10 mouse cellular contexts compared by ENCODE assay signal in genomic region chr12:21165891-21166342, GRCm38 (mm10).
A peak's percentile ranks its signal among the peaks of the same experiment; 100 is the strongest.
DNase-seq lines count a peak whose midpoint lies in the region; ATAC-seq and TF ChIP-seq lines count a peak whose summit lies in the region.
"Had no signal": no experiment of that assay in that cellular context is flagged by ENCODE, and none has a peak within 500 bp of the region (broad histone marks: within the 10 kb centered on the region; RNA-seq: fewer than 3 reads in every experiment).

No protein-coding gene starts in this region.

- no peak for TF ChIP-seq CTCF in heart, postnatal 0 days (IDR thresholded peaks at IDR 0.05; ENCODE audit: low read depth)
- no peak for TF ChIP-seq CTCF in lung, postnatal 0 days (IDR thresholded peaks at IDR 0.05)

- no peaks in the 10 kb centered on the region for H3K9me3 ChIP-seq in hindbrain, embryonic 16.5 days (ENCODE audit: control insufficient read depth, low read length)
- no peaks in the 10 kb centered on the region for H3K9me3 ChIP-seq in hindbrain, embryonic 13.5 days
- H3K9me3 ChIP-seq in heart, postnatal 0 days (replicated peaks; ENCODE audit: control insufficient read depth, low read length): no peaks in the 10 kb centered on the region
- H3K9me3 ChIP-seq in lung, postnatal 0 days (ENCODE audit: low read length): no peaks in the 10 kb centered on the region

- TF ChIP-seq EP300 in heart, postnatal 0 days (IDR thresholded peaks at IDR 0.05; ENCODE audit: low read depth): no peak
- TF ChIP-seq EP300 in lung, postnatal 0 days (IDR thresholded peaks at IDR 0.05): no peak

- 0 out of 2 replicates have a peak, but pooled peaks cover 2% of the 10 kb centered on the region for H3K36me3 ChIP-seq in hindbrain, embryonic 16.5 days (ENCODE audit: control insufficient read depth, insufficient read depth, low read length)
- H3K36me3 ChIP-seq in hindbrain, embryonic 13.5 days: peaks cover 25% of the 10 kb centered on the region
- peaks cover 19% of the 10 kb centered on the region for H3K36me3 ChIP-seq in heart, postnatal 0 days (replicated peaks; ENCODE audit: control insufficient read depth, insufficient read depth, low read length)
- H3K36me3 ChIP-seq in lung, postnatal 0 days (ENCODE audit: insufficient read depth, low read length): no peaks in the 10 kb centered on the region

- H3K27ac ChIP-seq in hindbrain, embryonic 16.5 days (ENCODE audit: low read depth, low read length): no peak overlapping the region
- H3K27ac ChIP-seq in hindbrain, embryonic 13.5 days: no peak overlapping the region
- H3K27ac ChIP-seq in heart, postnatal 0 days (ENCODE audit: low read depth): peak overlapping the region; percentile 57
- H3K27ac ChIP-seq in lung, postnatal 0 days (ENCODE audit: low read length): no peak overlapping the region
- H3K27ac ChIP-seq: hindbrain, embryonic 12.5 days; macrophage had no signal

- H3K27me3 ChIP-seq in hindbrain, embryonic 16.5 days (replicated peaks; ENCODE audit: control insufficient read depth, insufficient read depth, low read length): no peaks in the 10 kb centered on the region
- H3K27me3 ChIP-seq in hindbrain, embryonic 13.5 days: no peaks in the 10 kb centered on the region
- no peaks in the 10 kb centered on the region for H3K27me3 ChIP-seq in heart, postnatal 0 days (ENCODE audit: control insufficient read depth, insufficient read depth, low read length)
- no peaks in the 10 kb centered on the region for H3K27me3 ChIP-seq in lung, postnatal 0 days (replicated peaks; ENCODE audit: insufficient read depth, low read length)
- H3K27me3 ChIP-seq: hindbrain, embryonic 12.5 days had no signal

- 0 out of 2 replicates have a peak, but pooled peaks have one; percentile 8 for ATAC-seq in hindbrain, embryonic 16.5 days
- no peak for ATAC-seq in hindbrain, embryonic 13.5 days (ENCODE audit: low FRiP score)
- peak; percentile 25; the same call in 1 of the 2 replicates for ATAC-seq in heart, postnatal 0 days (ENCODE audit: insufficient read depth, low read depth)
- peak; percentile 56 for ATAC-seq in lung, postnatal 0 days
- no peak for ATAC-seq in inflammation-experienced regulatory T-cells, adult 6 months

- peaks cover 3% of the 10 kb centered on the region; the same call in 1 of the 2 replicates for H3K4me1 ChIP-seq in hindbrain, embryonic 16.5 days (ENCODE audit: control insufficient read depth, insufficient read depth, low read depth, low read length)
- peaks cover 41% of the 10 kb centered on the region for H3K4me1 ChIP-seq in hindbrain, embryonic 13.5 days (replicated peaks)
- peaks cover 50% of the 10 kb centered on the region for H3K4me1 ChIP-seq in heart, postnatal 0 days (ENCODE audit: control insufficient read depth, insufficient read depth)
- H3K4me1 ChIP-seq in lung, postnatal 0 days (ENCODE audit: insufficient read depth, low read depth, low read length): peaks cover 14% of the 10 kb centered on the region; the same call in 1 of the 2 replicates

- H3K4me2 ChIP-seq in hindbrain, embryonic 16.5 days (ENCODE audit: low read length): no peak overlapping the region
- no peak overlapping the region for H3K4me2 ChIP-seq in hindbrain, embryonic 13.5 days
- H3K4me2 ChIP-seq in heart, postnatal 0 days (ENCODE audit: low read depth, low read length): no peak overlapping the region
- no peak overlapping the region for H3K4me2 ChIP-seq in lung, postnatal 0 days (replicated peaks; ENCODE audit: low read depth, low read length)
- H3K4me2 ChIP-seq: hindbrain, embryonic 12.5 days had no signal

- no peak overlapping the region for H3K4me3 ChIP-seq in hindbrain, embryonic 16.5 days (ENCODE audit: low read length)
- no peak overlapping the region for H3K4me3 ChIP-seq in hindbrain, embryonic 13.5 days
- H3K4me3 ChIP-seq in heart, postnatal 0 days (ENCODE audit: low read depth, low read length): no peak overlapping the region
- H3K4me3 ChIP-seq in lung, postnatal 0 days (ENCODE audit: low read depth, low read length): no peak overlapping the region
- H3K4me3 ChIP-seq: hindbrain, embryonic 12.5 days had no signal

- DNase-seq in brain, adult 2 months (ENCODE audit: low read depth, low spot score): peak; percentile 79
- no peak for DNase-seq in heart, postnatal 0 days (ENCODE audit: low spot score)
- DNase-seq in lung, postnatal 0 days (ENCODE audit: low spot score): peak; percentile 42
- no peak for DNase-seq in spleen, adult 18-20 months
- no peak for DNase-seq in retina, embryonic 14.5 days (ENCODE audit: low spot score)

- WGBS in hindbrain, embryonic 16.5 days: 72% methylated on average over 7 of the region's 7 CpGs
- 83% methylated on average over 7 of the region's 7 CpGs for WGBS in hindbrain, embryonic 13.5 days
- WGBS in heart, postnatal 0 days: 29% methylated on average over 7 of the region's 7 CpGs
- 35% methylated on average over 7 of the region's 7 CpGs for WGBS in lung, postnatal 0 days

- H3K9ac ChIP-seq in hindbrain, embryonic 16.5 days (ENCODE audit: low read depth, low read length): no peak overlapping the region
- H3K9ac ChIP-seq in hindbrain, embryonic 13.5 days: no peak overlapping the region
- H3K9ac ChIP-seq in heart, postnatal 0 days (replicated peaks; ENCODE audit: low read depth, low read length): no peak overlapping the region
- no peak overlapping the region for H3K9ac ChIP-seq in lung, postnatal 0 days (replicated peaks; ENCODE audit: low read depth)
- H3K9ac ChIP-seq: hindbrain, embryonic 12.5 days had no signal

Comparison
In these comparisons a context has a peak if more than half of its experiments do, and no peak if none do; other contexts are left out.
1. ATAC-seq: peak in hindbrain, embryonic 16.5 days (single experiment), heart, postnatal 0 days (single experiment) and lung, postnatal 0 days (single experiment); none in hindbrain, embryonic 13.5 days (single experiment) and inflammation-experienced regulatory T-cells, adult 6 months (single experiment).
2. DNase-seq: peak in brain, adult 2 months (single experiment) and lung, postnatal 0 days (single experiment); none in heart, postnatal 0 days (single experiment), spleen, adult 18-20 months (0 of 2) and retina, embryonic 14.5 days (single experiment).